Mouse (Mus musculus) limb, embryonic 12.5 days (tissue): ENCODE measurements around the gene Cnp. TPM values are rescaled to one million over a fixed set of nuclear protein-coding genes. Genes with fewer than 3 reads are reported as not detected.
A peak's percentile ranks its signal among the peaks of the same experiment; 100 is the strongest.

ENCODE experiments used
- ATAC-seq: fragments of 200-750 bp; cut with Nextera tagmentation; 2 replicates; pipeline ENCODE4 v1.8.0; 2017; ENCODE audit warnings: low read depth, moderate TSS enrichment; ENCODE audit not compliant: insufficient number of reproducible peaks, insufficient read depth, low FRiP score, low TSS enrichment
- H3K27ac ChIP-seq: fragments of 300-500 bp; sonication (generic); 2 replicates; pipeline ENCODE4 v1.5.1; 2016; ENCODE audit warnings: mild to moderate bottlenecking, moderate library complexity
- H3K27me3 ChIP-seq: fragments of 300-500 bp; sonication (generic); 2 replicates; pipeline ENCODE4 v1.6.1; 2016; ENCODE audit warnings: mild to moderate bottlenecking, moderate library complexity
- H3K36me3 ChIP-seq: fragments of 300-500 bp; sonication (generic); 2 replicates; pipeline ENCODE4 v1.6.1; 2016; ENCODE audit warnings: mild to moderate bottlenecking, moderate library complexity
- H3K4me1 ChIP-seq: fragments of 300-500 bp; sonication (generic); replicated peaks from 2 replicates; pipeline ENCODE4 v1.6.1; 2016
- H3K4me2 ChIP-seq: fragments of 300-500 bp; sonication (generic); 2 replicates; pipeline ENCODE4 v1.6.1; 2016; ENCODE audit warnings: mild to moderate bottlenecking, moderate library complexity
- H3K4me3 ChIP-seq: fragments of 300-500 bp; sonication (generic); replicated peaks from 2 replicates; pipeline ENCODE4 v1.5.1; 2016; ENCODE audit warnings: mild to moderate bottlenecking
- H3K9ac ChIP-seq: fragments of 300-500 bp; sonication (generic); replicated peaks from 2 replicates; pipeline ENCODE4 v1.6.1; 2016; ENCODE audit warnings: mild to moderate bottlenecking, moderate library complexity
- H3K9me3 ChIP-seq: fragments of 300-500 bp; sonication (generic); 2 replicates; pipeline ENCODE4 v1.6.1; 2016; ENCODE audit warnings: mild to moderate bottlenecking, moderate library complexity
- WGBS: fragments of 180-500 bp; shearing (Covaris S2); methylation state at CpG from one replicate; pipeline ENCODE4 v1.1.7; 2016; 5-methylcytosine and 5-hydroxymethylcytosine counted together
- polyA plus RNA-seq: library from polyadenylated mRNA; unstranded; fragments of >200 nt; fragmentation: Nextera tagmentation; extraction: Ambion mirVana; gene quantifications from 2 replicates; pipeline ENCODE4 v1.2.1, GENCODE M21; 2016

Gene Cnp
- polyA plus RNA-seq, 1 experiment from 2014 or later = 34.5 TPM

DNA sequence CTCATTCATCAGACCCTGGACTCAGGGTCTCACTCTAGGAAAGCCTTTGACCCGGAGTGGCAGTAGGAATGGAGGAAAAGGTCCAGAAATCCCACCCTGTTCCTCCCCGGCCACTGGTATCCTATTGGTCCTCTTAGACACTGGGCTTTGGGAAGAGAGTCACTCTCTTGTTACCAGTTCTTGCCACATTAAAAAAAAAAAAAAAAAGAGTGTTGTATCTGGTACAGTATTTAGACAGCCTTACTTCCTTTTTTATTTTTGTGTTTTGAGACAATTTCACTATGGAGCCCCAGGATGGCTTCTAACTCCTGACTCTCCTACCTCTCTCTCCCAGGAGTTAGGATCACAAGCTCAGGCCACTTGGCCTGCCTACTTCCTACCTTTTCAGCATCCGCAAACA is 17.1 kb upstream of the Cnp start:
- H3K4me3 ChIP-seq = no peak overlapping the region
- no peaks in the 10 kb centered on the region for H3K27me3 ChIP-seq
- no peak overlapping the region for H3K9ac ChIP-seq
- no peaks in the 10 kb centered on the region for H3K9me3 ChIP-seq
- no peaks in the 10 kb centered on the region for H3K36me3 ChIP-seq
- no peak overlapping the region for H3K4me2 ChIP-seq
- no peaks in the 10 kb centered on the region; the same call in 1 of the 2 replicates for H3K4me1 ChIP-seq
- no peak for ATAC-seq
- no peak overlapping the region for H3K27ac ChIP-seq
- WGBS = 74% methylated on average over 3 of the region's 3 CpGs

GRCm38 (mm10) chr11:100559476-100559875 is 15.2 kb upstream of the Cnp start:
- ATAC-seq = no peak
- Histone ChIP-seq H3K36me3 (no peaks in the 10 kb centered on the region), H3K27ac (no peak overlapping the region), H3K9me3 (no peaks in the 10 kb centered on the region), H3K4me2 (no peak overlapping the region), H3K4me3 (no peak overlapping the region), H3K27me3 (no peaks in the 10 kb centered on the region), H3K4me1 (no peaks in the 10 kb centered on the region; the same call in 1 of the 2 replicates), H3K9ac (no peak overlapping the region)
- WGBS = 43% methylated on average over 7 of the region's 7 CpGs

- Histone ChIP-seq H3K9ac (no peak overlapping the region), H3K4me3 (no peak overlapping the region), H3K27ac (no peak overlapping the region), H3K27me3 (no peaks in the 10 kb centered on the region), H3K4me2 (no peak overlapping the region), H3K9me3 (no peaks in the 10 kb centered on the region), H3K36me3 (no peaks in the 10 kb centered on the region), H3K4me1 (no peaks in the 10 kb centered on the region)
- no peak for ATAC-seq
- 72% methylated on average over 5 of the region's 5 CpGs for WGBS
Observed at GRCm38 (mm10) chr11:100561748-100562147, 13.0 kb upstream of the Cnp start.

GRCm38 (mm10) chr11:100564297-100564696 is 10.4 kb upstream of the Cnp start:
- Histone ChIP-seq H3K9me3 (no peaks in the 10 kb centered on the region), H3K4me1 (no peaks in the 10 kb centered on the region), H3K27ac (no peak overlapping the region), H3K27me3 (no peaks in the 10 kb centered on the region), H3K9ac (no peak overlapping the region), H3K4me2 (no peak overlapping the region), H3K36me3 (no peaks in the 10 kb centered on the region), H3K4me3 (no peak overlapping the region)
- 82% methylated on average over 15 of the region's 15 CpGs for WGBS
- no peak for ATAC-seq

- Histone ChIP-seq H3K4me1 (no peaks in the 10 kb centered on the region), H3K36me3 (no peaks in the 10 kb centered on the region), H3K9me3 (no peaks in the 10 kb centered on the region), H3K27ac (no peak overlapping the region), H3K4me3 (no peak overlapping the region), H3K4me2 (no peak overlapping the region), H3K27me3 (no peaks in the 10 kb centered on the region), H3K9ac (no peak overlapping the region)
- WGBS = 85% methylated on average over 6 of the region's 6 CpGs
- no peak for ATAC-seq
Observed at GRCm38 (mm10) chr11:100564703-100565102, 10.0 kb upstream of the Cnp start.

- H3K4me1 ChIP-seq = 0 out of 2 replicates have a peak, but pooled peaks cover 2% of the 10 kb centered on the region
- ATAC-seq = no peak
- H3K4me2 ChIP-seq = no peak overlapping the region
- H3K27me3 ChIP-seq = peaks cover 17% of the 10 kb centered on the region
- no peaks in the 10 kb centered on the region for H3K36me3 ChIP-seq
- H3K27ac ChIP-seq = no peak overlapping the region
- no peak overlapping the region for H3K9ac ChIP-seq
- H3K9me3 ChIP-seq = no peaks in the 10 kb centered on the region
- 76% methylated on average over 5 of the region's 5 CpGs for WGBS
- H3K4me3 ChIP-seq = no peak overlapping the region
Observed at GRCm38 (mm10) chr11:100567229-100567628, 7.5 kb upstream of the Cnp start.

- 64% methylated on average over 9 of the region's 9 CpGs for WGBS
Observed at GRCm38 (mm10) chr11:100567815-100568245, 6.9 kb upstream of the Cnp start.

DNA sequence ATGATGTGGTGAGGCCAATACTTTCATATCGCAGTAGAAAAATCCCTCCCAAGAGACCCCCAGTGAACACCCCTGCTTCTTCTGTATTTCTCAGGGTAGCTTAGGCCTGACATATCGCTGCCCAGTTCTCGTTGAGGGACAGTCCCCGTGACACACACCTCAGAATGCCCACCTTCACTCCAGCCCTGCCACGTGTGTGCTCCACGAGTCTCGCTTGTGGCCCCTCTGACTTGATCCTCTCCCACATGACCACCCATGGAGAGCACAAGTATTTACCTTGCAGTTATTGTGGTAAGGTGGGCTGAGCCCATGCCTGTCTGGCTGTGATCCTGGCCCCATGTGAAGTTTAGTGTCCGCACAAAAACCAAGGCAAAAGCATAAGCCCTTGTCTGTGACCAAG is 6.0 kb upstream of the Cnp start:
- Histone ChIP-seq H3K4me2 (no peak overlapping the region), H3K4me3 (no peak overlapping the region), H3K27me3 (peaks cover 17% of the 10 kb centered on the region), H3K27ac (no peak overlapping the region), H3K9me3 (no peaks in the 10 kb centered on the region), H3K36me3 (no peaks in the 10 kb centered on the region), H3K9ac (no peak overlapping the region), H3K4me1 (0 out of 2 replicates have a peak, but pooled peaks cover 2% of the 10 kb centered on the region)
- 85% methylated on average over 8 of the region's 8 CpGs for WGBS
- ATAC-seq = no peak

More at GRCm38 (mm10) chr11:100567815-100568245, 6.9 kb upstream of the Cnp start:
- Histone ChIP-seq H3K4me3 (no peak overlapping the region), H3K36me3 (no peaks in the 10 kb centered on the region), H3K9ac (no peak overlapping the region), H3K4me1 (0 out of 2 replicates have a peak, but pooled peaks cover 2% of the 10 kb centered on the region), H3K9me3 (no peaks in the 10 kb centered on the region), H3K27me3 (peaks cover 17% of the 10 kb centered on the region), H3K4me2 (no peak overlapping the region), H3K27ac (no peak overlapping the region)
- ATAC-seq = no peak

DNA sequence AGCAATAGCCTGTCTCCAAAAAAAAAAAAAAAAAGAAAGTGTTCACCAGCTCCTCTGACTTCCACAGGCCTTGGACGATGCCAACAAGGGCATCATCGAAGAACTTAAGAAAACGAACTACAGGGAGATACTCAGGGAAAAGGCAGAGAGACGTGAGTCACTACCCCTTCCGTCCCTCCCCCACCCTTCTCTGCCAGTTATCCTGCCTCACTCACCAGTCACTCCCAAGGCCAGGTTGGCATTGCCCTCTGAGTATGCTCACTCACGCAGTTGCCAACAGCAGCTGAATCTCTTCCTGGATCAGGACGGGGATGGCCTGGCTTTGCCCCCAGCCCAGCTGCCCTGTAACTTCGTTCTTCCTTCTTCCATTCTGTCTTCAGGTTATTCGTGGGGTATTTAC is 4.9 kb upstream of the Cnp start:
- Histone ChIP-seq H3K27me3 (peaks cover 17% of the 10 kb centered on the region), H3K27ac (no peak overlapping the region), H3K9me3 (no peaks in the 10 kb centered on the region), H3K4me3 (no peak overlapping the region), H3K4me2 (no peak overlapping the region), H3K4me1 (0 out of 2 replicates have a peak, but pooled peaks cover 2% of the 10 kb centered on the region), H3K36me3 (no peaks in the 10 kb centered on the region), H3K9ac (no peak overlapping the region)
- WGBS = 61% methylated on average over 9 of the region's 9 CpGs
- no peak for ATAC-seq

- 0 out of 2 replicates have a peak, but pooled peaks have one; percentile 1 for ATAC-seq
- no peak overlapping the region for H3K27ac ChIP-seq
- H3K4me2 ChIP-seq = peak overlapping the region; percentile 40
- peak overlapping the region; percentile 5; the same call in 1 of the 2 replicates for H3K4me3 ChIP-seq
- H3K27me3 ChIP-seq = peaks cover 17% of the 10 kb centered on the region
- no peak overlapping the region for H3K9ac ChIP-seq
- H3K4me1 ChIP-seq = peaks cover 6% of the 10 kb centered on the region; the same call in 1 of the 2 replicates
- no peaks in the 10 kb centered on the region for H3K9me3 ChIP-seq
- H3K36me3 ChIP-seq = no peaks in the 10 kb centered on the region
- 10% methylated on average over 8 of the region's 8 CpGs for WGBS
Observed at GRCm38 (mm10) chr11:100570430-100571201, 4.1 kb upstream of the Cnp start.

- Histone ChIP-seq H3K27me3 (peaks cover 18% of the 10 kb centered on the region), H3K4me3 (peak overlapping the region; percentile 5; the same call in 1 of the 2 replicates), H3K9me3 (no peaks in the 10 kb centered on the region), H3K27ac (no peak overlapping the region), H3K4me2 (peak overlapping the region; percentile 40), H3K36me3 (no peaks in the 10 kb centered on the region; the same call in 1 of the 2 replicates), H3K4me1 (peaks cover 11% of the 10 kb centered on the region), H3K9ac (no peak overlapping the region)
- ATAC-seq = no peak
- 9% methylated on average over 16 of the region's 16 CpGs for WGBS
Observed at GRCm38 (mm10) chr11:100571202-100571567, 3.5 kb upstream of the Cnp start.
